Mouse (Mus musculus) testis, adult 2 months (tissue): ENCODE data around the gene Robo4.

Experiments used
- CTCF ChIP-seq: fragments of 200-500 bp; IDR thresholded peaks from 2 replicates; pipeline ENCODE4 v1.5.1; 2012; ENCODE audit warnings: low read depth, mild to moderate bottlenecking, inconsistent platforms, low read length, moderate library complexity; ENCODE audit not compliant: control insufficient read depth, insufficient read depth, insufficient replicate concordance
- POLR2A ChIP-seq: fragments of 200-500 bp; IDR thresholded peaks from 2 replicates; pipeline ENCODE4 v1.6.1; 2012; ENCODE audit warnings: low read depth, mild to moderate bottlenecking, inconsistent platforms, low read length, moderate library complexity; ENCODE audit not compliant: control insufficient read depth

GRCm38 (mm10) chr9:37460043-37460960, 58.6 kb downstream of the Robo4 start:
- no peak for TF ChIP-seq POLR2A
- no peak for TF ChIP-seq CTCF
